Mouse (Mus musculus) intestine, postnatal 0 days (tissue): ENCODE results near the gene Cnot3. TPM values are rescaled to one million over a fixed set of nuclear protein-coding genes. Genes with fewer than 3 reads are reported as not detected.

Experiments
- ATAC-seq: fragments of 200-750 bp; cut with Nextera tagmentation; 2 replicates; pipeline ENCODE4 v1.8.0; 2017; ENCODE audit warnings: mild to moderate bottlenecking, moderate TSS enrichment, moderate library complexity
- H3K27ac ChIP-seq: fragments of 300-500 bp; sonication (generic); 2 replicates; pipeline ENCODE4 v1.5.1; 2014; ENCODE audit warnings: mild to moderate bottlenecking, low read depth, low read length, moderate library complexity
- H3K27me3 ChIP-seq: fragments of 300-500 bp; sonication (generic); replicated peaks from 2 replicates; pipeline ENCODE4 v1.6.1; 2014; ENCODE audit warnings: low read length, mixed read lengths; ENCODE audit not compliant: control insufficient read depth, insufficient read depth
- H3K36me3 ChIP-seq: fragments of 300-500 bp; sonication (generic); 2 replicates; pipeline ENCODE4 v1.6.1; 2014; ENCODE audit warnings: mild to moderate bottlenecking, moderate library complexity; ENCODE audit not compliant: control insufficient read depth, insufficient read depth
- H3K4me1 ChIP-seq: fragments of 300-500 bp; sonication (generic); replicated peaks from 2 replicates; pipeline ENCODE4 v1.6.1; 2014; ENCODE audit warnings: antibody characterized with exemption, low read length, mixed read lengths; ENCODE audit not compliant: control insufficient read depth, insufficient read depth
- H3K4me2 ChIP-seq: fragments of 300-500 bp; sonication (generic); replicated peaks from 2 replicates; pipeline ENCODE4 v1.6.1; 2014; ENCODE audit warnings: low read depth, mild to moderate bottlenecking, moderate library complexity
- H3K4me3 ChIP-seq: fragments of 300-500 bp; sonication (generic); 2 replicates; pipeline ENCODE4 v1.5.1; 2014; ENCODE audit warnings: low read depth, low read length
- H3K9ac ChIP-seq: fragments of 300-500 bp; sonication (generic); 2 replicates; pipeline ENCODE4 v1.6.1; 2014; ENCODE audit warnings: mild to moderate bottlenecking, low read depth, low read length
- H3K9me3 ChIP-seq: fragments of 300-500 bp; sonication (generic); 2 replicates; pipeline ENCODE4 v1.6.1; 2016; ENCODE audit warnings: mixed run types; ENCODE audit not compliant: control insufficient read depth
- CTCF ChIP-seq: sonication (generic); IDR thresholded peaks from 2 replicates; pipeline ENCODE4 v1.5.1; 2016; ENCODE audit warnings: low read depth, mild to moderate bottlenecking, control low read depth, antibody characterized with exemption, moderate library complexity
- WGBS: fragments of 180-500 bp; shearing (Covaris S2); extraction: QIAGEN DNeasy Blood & Tissue Kit; methylation state at CpG from one replicate; pipeline ENCODE4 v1.1.7; 2014; 5-methylcytosine and 5-hydroxymethylcytosine counted together
- polyA plus RNA-seq: library from polyadenylated mRNA; unstranded; fragments of >200 nt; fragmentation: Nextera tagmentation; extraction: Ambion mirVana; gene quantifications from 2 replicates; pipeline ENCODE4 v1.2.1, GENCODE M21; 2015

Cnot3 gene
- polyA plus RNA-seq, 1 experiment from 2014 or later: 19.9 TPM

DNA sequence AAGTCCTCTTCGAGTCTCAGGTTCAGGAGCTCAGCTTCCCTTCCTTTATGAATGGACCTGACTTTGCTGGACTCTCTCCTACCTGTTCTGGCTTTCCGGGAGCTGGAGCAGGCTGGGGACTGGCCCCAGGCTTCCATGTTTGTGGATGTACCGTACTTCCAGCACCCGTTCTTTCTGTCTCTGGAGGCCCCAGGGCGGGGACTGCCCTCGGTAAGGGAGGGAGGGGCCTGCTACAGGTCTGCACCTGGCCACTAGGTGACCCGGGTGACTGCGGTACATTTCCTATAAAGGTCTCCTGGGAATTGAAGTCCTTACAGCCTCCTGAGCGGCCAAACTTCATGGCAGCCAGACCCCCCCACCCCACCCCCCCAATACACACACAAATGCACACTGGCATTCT, 32.3 kb downstream of the Cnot3 start, which contains the start of gene Tmc4:
Gene Tmc4 (minus strand): TSS at position 212 of the 400 bp plus-strand sequence.
- WGBS: 23% methylated on average over 9 of the region's 9 CpGs
- no peaks in the 10 kb centered on the region for H3K27me3 ChIP-seq
- H3K4me2 ChIP-seq: peak within 1 kb of the TSS; percentile 73
- peak; percentile 87 for ATAC-seq
- peak within 1 kb of the TSS; percentile 70 for H3K27ac ChIP-seq
- H3K9ac ChIP-seq: peak within 1 kb of the TSS; percentile 53
- peaks cover 11% of the 10 kb centered on the region for H3K36me3 ChIP-seq
- no peaks in the 10 kb centered on the region for H3K4me1 ChIP-seq
- peak; percentile 55 for TF ChIP-seq CTCF
- H3K4me3 ChIP-seq: peak within 1 kb of the TSS; percentile 51
- no peaks in the 10 kb centered on the region for H3K9me3 ChIP-seq

DNA sequence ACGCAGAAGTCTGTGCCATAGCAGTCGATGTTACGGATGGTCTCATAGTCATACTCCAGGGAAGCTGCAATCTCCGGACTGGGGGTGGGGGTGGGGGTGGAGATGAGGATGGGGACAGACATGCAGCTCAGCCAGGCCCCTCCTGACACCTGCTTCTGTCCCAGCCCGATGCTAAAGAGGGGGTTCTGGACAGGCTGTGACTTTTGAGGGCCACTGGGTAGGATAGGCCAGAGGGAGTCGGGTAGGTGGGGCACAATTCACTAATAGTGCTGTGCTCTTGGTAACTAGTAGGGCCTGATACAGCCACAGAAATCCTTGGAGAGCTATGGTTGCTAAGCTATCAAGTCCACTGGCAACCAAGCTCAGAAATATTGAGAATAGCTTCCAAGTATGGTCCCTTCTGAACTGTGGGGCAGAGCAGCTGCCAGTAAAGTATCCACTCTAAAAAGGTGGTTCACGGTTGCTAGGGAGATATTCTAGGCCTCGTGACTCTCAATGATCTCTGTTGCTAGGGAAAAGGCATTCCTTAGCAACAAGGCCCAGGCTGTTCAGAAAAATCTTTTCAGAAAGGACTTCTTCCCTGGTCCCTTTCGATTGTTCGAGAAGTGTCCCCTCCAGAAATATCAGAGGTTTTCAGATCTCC, 39.0 kb downstream of the Cnot3 start:
- no peaks in the 10 kb centered on the region for H3K9me3 ChIP-seq
- H3K4me2 ChIP-seq: no peak overlapping the region
- no peaks in the 10 kb centered on the region for H3K27me3 ChIP-seq
- H3K4me1 ChIP-seq: no peaks in the 10 kb centered on the region
- 79% methylated on average over 10 of the region's 10 CpGs for WGBS
- no peak for TF ChIP-seq CTCF
- no peak overlapping the region for H3K4me3 ChIP-seq
- no peak overlapping the region for H3K27ac ChIP-seq
- no peak overlapping the region for H3K9ac ChIP-seq
- peaks cover 42% of the 10 kb centered on the region for H3K36me3 ChIP-seq
- ATAC-seq: no peak

DNA sequence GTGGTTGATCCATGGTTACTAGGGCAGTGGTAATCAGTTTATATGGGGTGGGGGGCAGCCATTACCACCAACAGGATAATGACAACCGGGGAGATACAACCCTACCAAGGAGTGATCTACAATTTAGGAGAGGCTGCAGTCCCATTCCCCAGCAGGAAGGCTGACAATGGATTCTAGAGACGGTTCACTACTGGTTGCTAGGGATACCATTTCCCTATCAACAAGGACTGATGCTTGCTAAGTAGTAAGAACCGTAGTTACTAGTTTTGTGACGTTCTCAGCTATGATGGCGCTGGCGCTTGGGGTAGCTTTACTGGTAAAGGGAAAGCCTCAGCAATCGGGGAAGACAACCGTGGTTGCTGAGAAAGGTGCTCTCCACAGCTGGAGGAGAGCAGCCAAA, 39.6 kb downstream of the Cnot3 start:
- H3K4me1 ChIP-seq: no peaks in the 10 kb centered on the region
- no peak overlapping the region for H3K4me3 ChIP-seq
- ATAC-seq: no peak
- no peak for TF ChIP-seq CTCF
- peaks cover 42% of the 10 kb centered on the region for H3K36me3 ChIP-seq
- 90% methylated on average over 8 of the region's 8 CpGs for WGBS
- no peaks in the 10 kb centered on the region for H3K9me3 ChIP-seq
- H3K27ac ChIP-seq: no peak overlapping the region
- no peaks in the 10 kb centered on the region for H3K27me3 ChIP-seq
- no peak overlapping the region for H3K4me2 ChIP-seq
- no peak overlapping the region for H3K9ac ChIP-seq

DNA sequence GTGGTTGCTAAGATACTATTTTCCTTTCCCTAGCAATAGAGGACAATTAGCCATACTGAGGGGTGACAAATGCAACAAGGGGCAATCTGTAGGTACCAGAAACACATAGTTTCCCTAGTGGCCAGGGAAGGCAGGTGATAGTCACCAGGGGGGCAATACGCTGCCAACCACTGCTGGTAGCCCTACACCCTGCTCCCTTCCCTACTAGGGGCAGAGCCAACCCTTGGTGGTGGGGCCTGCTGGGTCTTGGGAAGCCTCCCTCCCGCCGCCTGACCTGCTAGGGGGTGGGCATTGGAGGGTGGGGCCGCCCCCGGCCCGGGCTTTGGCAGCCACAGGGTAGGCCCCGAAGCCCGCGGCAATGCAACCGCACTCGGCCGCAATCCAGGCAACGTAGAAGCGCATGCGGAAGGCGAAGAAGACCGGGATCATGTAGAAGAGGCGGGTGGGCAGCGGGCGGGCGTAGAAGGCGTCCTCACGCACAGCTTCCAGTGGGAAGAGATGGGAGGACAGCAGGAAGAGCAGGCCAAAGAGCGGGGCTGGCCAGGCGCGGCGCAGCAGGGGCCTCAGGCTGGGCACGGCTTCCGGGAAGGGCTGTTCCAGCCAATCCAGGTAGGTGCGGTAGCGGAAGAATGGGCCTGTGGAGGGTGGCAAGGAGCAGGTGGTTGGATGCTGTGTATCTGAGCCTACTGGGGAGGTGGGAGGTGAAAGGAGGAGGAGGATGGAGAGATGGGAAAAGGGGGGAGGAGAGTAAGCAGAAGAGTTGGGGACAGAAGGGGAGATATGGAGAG, 40.5 kb downstream of the Cnot3 start:
- Histone ChIP-seq H3K9ac (no peak overlapping the region), H3K4me2 (no peak overlapping the region), H3K4me1 (no peaks in the 10 kb centered on the region), H3K27me3 (no peaks in the 10 kb centered on the region), H3K4me3 (no peak overlapping the region), H3K36me3 (peaks cover 41% of the 10 kb centered on the region), H3K9me3 (no peaks in the 10 kb centered on the region), H3K27ac (no peak overlapping the region)
- WGBS: 88% methylated on average over 31 of the region's 31 CpGs
- no peak for ATAC-seq
- TF ChIP-seq CTCF: no peak

DNA sequence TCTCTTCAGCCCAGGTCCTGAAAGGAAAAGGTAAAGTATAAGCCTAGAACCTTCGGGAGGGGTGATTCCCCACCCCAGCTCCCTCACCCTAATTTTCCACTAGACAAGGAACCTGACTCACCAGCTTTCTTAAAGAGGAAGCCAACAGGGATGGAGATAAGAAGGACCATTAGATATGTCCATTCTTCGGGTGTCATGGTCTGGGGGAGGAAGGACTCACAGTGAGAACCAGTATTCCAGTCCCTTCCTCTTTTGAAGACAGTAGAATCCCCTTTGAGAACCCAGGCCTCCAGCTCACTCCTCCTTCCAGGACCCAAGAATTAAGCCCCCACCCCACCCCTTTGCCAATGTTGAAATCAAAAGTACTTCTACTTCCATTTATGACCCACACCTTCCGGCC, 46.9 kb downstream of the Cnot3 start:
- H3K4me1 ChIP-seq: no peaks in the 10 kb centered on the region
- H3K36me3 ChIP-seq: peaks cover 23% of the 10 kb centered on the region
- H3K9ac ChIP-seq: peak overlapping the region; percentile 73
- H3K4me3 ChIP-seq: peak overlapping the region; percentile 79
- H3K27ac ChIP-seq: no peak overlapping the region
- H3K4me2 ChIP-seq: peak overlapping the region; percentile 94
- no peak for ATAC-seq
- no peaks in the 10 kb centered on the region for H3K27me3 ChIP-seq
- 17% methylated on average over 3 of the region's 3 CpGs for WGBS
- no peak for TF ChIP-seq CTCF
- no peaks in the 10 kb centered on the region for H3K9me3 ChIP-seq

DNA sequence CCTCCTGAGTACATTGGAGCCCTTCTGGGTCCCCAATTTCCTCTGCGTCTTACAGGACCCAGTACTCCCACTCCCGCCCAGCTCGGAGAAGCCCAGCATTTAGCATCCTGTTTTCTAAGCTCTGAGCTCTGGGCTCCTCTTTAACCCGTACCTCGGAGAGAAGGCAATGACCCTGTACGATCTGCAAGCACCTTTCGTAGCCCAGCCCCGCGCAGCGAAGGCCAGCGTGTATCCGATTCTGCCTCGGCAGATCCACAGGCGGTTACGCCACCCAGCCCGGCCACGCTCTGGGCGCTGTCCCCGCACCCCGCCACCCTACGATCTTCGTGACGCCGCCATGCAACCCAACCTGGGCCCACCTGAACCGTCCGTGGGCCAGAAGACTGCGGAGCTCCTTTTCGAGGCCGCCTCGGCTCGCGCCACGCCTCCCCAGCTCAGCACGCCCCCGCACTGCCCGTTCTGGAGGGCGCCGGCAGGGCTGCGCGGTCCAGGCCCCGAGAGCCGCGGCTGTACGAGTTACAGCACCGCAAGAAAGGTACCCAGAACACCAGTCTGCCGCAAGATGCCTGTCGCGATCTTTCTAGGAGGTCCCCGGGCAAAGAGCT, 47.4 kb downstream of the Cnot3 start, which contains the start of gene Tsen34:
Gene Tsen34 (plus strand): TSS at position 482 of the 605 bp plus-strand sequence.
- peak within 1 kb of the TSS; percentile 79 for H3K4me3 ChIP-seq
- peaks cover 21% of the 10 kb centered on the region for H3K36me3 ChIP-seq
- no peaks in the 10 kb centered on the region for H3K9me3 ChIP-seq
- no peaks in the 10 kb centered on the region for H3K27me3 ChIP-seq
- peak within 1 kb of the TSS; percentile 73 for H3K9ac ChIP-seq
- under 1% methylated on average over 48 of the region's 49 CpGs for WGBS
- no peak; the same call in 1 of the 2 replicates for TF ChIP-seq CTCF
- H3K4me1 ChIP-seq: no peaks in the 10 kb centered on the region
- H3K4me2 ChIP-seq: peak within 1 kb of the TSS; percentile 94
- H3K27ac ChIP-seq: peak within 1 kb of the TSS; percentile 90
- ATAC-seq: no peak
